Mouse (Mus musculus) left cerebral cortex, adult 2 months (tissue): ENCODE results near the gene Mief2. TPM values are rescaled to one million over a fixed set of nuclear protein-coding genes. Genes with fewer than 3 reads are reported as not detected.

ENCODE experiments used
- DNase-seq, 2 experiments: peaks; one replicate each; pipeline ENCODE4 v3.0.0; 2021 to 2022; ENCODE audit warnings: low spot score in 2 of 2, mixed read lengths in 1 of 2; ENCODE audit errors: extremely low spot score in 1 of 2
- H3K27ac ChIP-seq: fragments of 200-600 bp; 2 replicates; pipeline ENCODE4 v1.8.1; 2022
- H3K4me3 ChIP-seq: fragments of 200-600 bp; 2 replicates; pipeline ENCODE4 v1.8.1; 2022
- CTCF ChIP-seq: fragments of 200-600 bp; IDR thresholded peaks from 2 replicates; pipeline ENCODE4 v1.8.1; 2022; ENCODE audit warnings: antibody characterized with exemption, mild to moderate bottlenecking, moderate library complexity
- intact Hi-C: fragments of 180-260 bp; cut with DNase I; formaldehyde crosslinking; loops from one replicate; pipeline ENCODE4 v1.15.1; 2025
- microRNA-seq, 2 experiments: library from miRNA; unstranded; fragments of <30 nt; microRNA quantifications; one replicate each; pipeline ENCODE4 v1.2.0; 2021
- total RNA-seq, 2 experiments: library from RNA; stranded (reverse); gene quantifications; 2 replicates each; pipeline ENCODE4 v1.2.3; 2021

The Mief2 gene
- total RNA-seq, 2 experiments from 2014 or later, result 17.9 to 20.8 TPM

- Histone ChIP-seq H3K4me3 (no peak overlapping the region), H3K27ac (no peak overlapping the region)
- intact Hi-C loops, result no loop called here
- no peak for DNase-seq
- TF ChIP-seq CTCF, result no peak
Observed at GRCm38 (mm10) chr11:60770776-60771175, 42.6 kb downstream of the Mief2 start.

GRCm38 (mm10) chr11:60772161-60772560, 44.0 kb downstream of the Mief2 start:
- H3K4me3 ChIP-seq, result no peak overlapping the region
- intact Hi-C loops, result no loop called here
- H3K27ac ChIP-seq, result no peak overlapping the region
- no peak; the same call in 1 of the 2 replicates for TF ChIP-seq CTCF
- DNase-seq, result no peak

DNA sequence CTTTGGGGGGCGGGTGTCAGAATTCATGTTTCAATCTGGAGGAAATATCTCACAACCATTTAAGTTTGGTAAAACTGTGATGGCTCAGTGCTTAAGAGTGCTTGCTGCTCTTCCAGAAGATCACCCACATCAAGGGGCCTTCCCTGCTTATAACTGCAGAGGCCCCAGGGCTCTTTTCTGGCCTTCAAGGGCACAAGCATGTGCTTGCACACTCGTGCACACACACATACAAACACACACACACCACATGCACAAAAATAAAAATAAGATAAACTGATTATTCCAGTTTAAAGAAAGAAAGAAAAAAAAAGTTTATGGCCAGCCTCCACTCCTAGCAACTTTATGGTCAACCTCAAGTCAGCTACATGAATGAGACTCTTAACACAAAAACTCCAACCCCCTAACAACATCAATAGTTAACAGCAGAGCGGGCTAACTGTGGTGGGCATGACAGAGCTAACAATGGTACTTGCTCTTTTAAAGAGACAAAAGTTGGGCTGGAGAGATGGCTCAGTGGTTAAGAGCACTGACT, 46.0 kb downstream of the Mief2 start:
- H3K27ac ChIP-seq, result no peak overlapping the region
- no peak for DNase-seq
- no peak overlapping the region for H3K4me3 ChIP-seq
- TF ChIP-seq CTCF, result no peak
- intact Hi-C loops, result no loop called here

GRCm38 (mm10) chr11:60774841-60775240, 46.6 kb downstream of the Mief2 start:
- TF ChIP-seq CTCF, result no peak
- no peak for DNase-seq
- no peak overlapping the region for H3K4me3 ChIP-seq
- no peak overlapping the region for H3K27ac ChIP-seq
- intact Hi-C loops, result loop anchor here (5.0 kb wide), 1 partner anchor 78 kb away; the partner anchor contains the start of gene Llgl1

GRCm38 (mm10) chr11:60775578-60775977, 47.4 kb downstream of the Mief2 start:
- Histone ChIP-seq H3K4me3 (no peak overlapping the region), H3K27ac (no peak overlapping the region)
- intact Hi-C loops, result loop anchor here (5.0 kb wide), 1 partner anchor 78 kb away; the partner anchor contains the start of gene Llgl1
- DNase-seq, result no peak
- no peak for TF ChIP-seq CTCF

DNA sequence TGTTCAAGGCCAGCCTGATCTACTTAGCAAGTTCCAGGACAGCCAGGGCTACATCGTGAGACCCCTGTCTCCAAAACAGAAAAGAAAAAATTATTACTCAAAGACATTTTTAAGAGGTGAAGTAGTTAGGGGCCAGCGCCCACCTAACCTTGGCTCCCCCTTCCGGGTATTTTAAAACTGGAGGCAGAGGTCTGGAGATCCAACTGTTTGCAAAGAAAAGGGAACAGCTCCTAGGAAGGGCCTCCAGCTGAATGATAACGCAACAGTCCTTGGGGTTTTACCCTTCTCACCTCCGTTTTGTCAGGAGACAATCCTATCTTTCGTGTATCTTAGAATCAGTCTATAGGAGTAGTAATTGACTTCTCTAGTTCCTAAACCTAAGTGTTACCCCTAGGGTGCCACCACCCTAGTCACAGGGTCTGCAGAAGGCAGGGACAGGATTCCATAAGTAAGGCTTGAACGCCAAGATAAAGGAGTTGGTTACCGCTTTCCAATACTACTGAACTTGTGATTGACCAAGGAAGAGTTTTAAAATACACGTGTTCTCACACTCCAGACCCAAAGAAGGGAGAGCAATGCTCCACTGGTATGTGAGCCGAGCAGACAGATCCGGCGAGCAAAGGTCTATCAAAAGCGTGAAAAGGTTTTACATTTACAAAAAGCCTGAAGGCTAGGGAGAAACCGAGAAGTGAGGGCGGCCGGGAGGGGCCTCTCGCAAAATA, 48.1 kb downstream of the Mief2 start:
- Histone ChIP-seq H3K27ac (peak overlapping the region; percentile 95), H3K4me3 (peak overlapping the region; percentile 88)
- DNase-seq, result no peak
- intact Hi-C loops, result loop anchor here (2.0 to 5.0 kb wide), 2 partner anchors 79 to 103 kb away; partner anchors contain the start of genes Llgl1 and Tmem11
- no peak for TF ChIP-seq CTCF

DNA sequence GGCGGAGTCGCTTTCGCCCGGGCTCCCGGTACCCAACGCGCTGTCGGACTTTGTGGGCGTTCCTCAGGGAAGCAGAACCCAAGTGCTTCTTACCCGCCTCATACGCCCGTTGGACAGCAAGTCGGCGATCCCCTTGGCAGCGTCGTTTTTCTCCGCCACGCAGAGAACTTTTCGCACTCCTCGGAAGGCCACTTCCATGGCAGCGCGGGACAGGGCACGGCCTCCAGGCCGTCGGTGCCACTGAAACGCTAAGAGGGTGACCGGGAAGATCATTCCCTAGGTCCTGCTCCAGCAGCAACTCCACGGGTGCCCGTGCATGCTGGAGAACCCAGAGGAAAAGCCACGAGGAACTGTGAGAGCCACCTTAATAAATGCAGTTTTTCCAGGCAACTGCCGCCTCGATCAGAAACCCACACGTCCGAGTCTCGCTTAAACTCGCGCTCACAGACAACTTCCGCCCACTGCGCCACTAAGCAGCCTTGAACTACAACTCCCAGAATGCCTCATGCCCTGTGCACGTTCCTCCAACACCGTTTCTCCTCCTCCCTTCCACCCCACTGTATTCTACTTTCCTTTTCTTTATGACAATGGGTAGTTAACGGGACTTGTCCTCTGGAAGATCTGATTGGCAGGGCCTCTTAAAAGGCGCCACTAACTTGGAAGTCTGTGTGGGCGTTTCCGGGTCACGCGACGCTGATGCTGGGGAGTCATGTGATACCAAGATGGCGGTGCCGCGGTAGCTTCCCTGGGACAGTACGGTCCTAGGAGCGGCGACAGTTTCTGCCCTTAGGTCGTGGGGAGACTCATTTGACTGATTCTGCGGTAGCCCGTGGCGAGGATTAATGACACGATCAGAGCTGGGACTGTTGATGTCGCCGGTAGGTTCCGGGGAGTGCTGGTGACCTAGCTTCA, 48.9 kb downstream of the Mief2 start, which contains the start of the genes Top3a and Smcr8:
Gene Top3a, minus strand, starts transcription at position 537 of the 912 bp plus-strand sequence.
Gene Smcr8, plus strand, starts transcription at position 696 of the 912 bp plus-strand sequence.
- no peak for TF ChIP-seq CTCF
- intact Hi-C loops, result loop anchor here (1.0 to 5.0 kb wide), 3 partner anchors 53 to 102 kb away; partner anchors contain the start of genes Dhrs7b, Llgl1 and Tmem11
- H3K4me3 ChIP-seq, result peak within 1 kb of the TSS; percentile 88
- H3K27ac ChIP-seq, result peak within 1 kb of the TSS; percentile 95
- peak; percentile 79 to 83 for DNase-seq

- Histone ChIP-seq H3K27ac (peak overlapping the region; percentile 95), H3K4me3 (peak overlapping the region; percentile 88)
- intact Hi-C loops, result loop anchor here (1.0 to 5.0 kb wide), 3 partner anchors 52 to 101 kb away; partner anchors contain the start of genes Dhrs7b, Llgl1 and Tmem11
- no peak for TF ChIP-seq CTCF
- DNase-seq, result no peak
Observed at GRCm38 (mm10) chr11:60777801-60778370, 49.7 kb downstream of the Mief2 start.

GRCm38 (mm10) chr11:60779673-60780189, 51.5 kb downstream of the Mief2 start:
- no peak for DNase-seq
- intact Hi-C loops, result loop anchor here (5.0 kb wide), 1 partner anchor 82 kb away; the partner anchor contains the start of gene Llgl1
- no peak overlapping the region for H3K27ac ChIP-seq
- peak overlapping the region; percentile 33; the same call in 1 of the 2 replicates for H3K4me3 ChIP-seq
- no peak for TF ChIP-seq CTCF

Small RNA genes within 50 kb of the gene (microRNA-seq; reads per million reads assigned to microRNA genes)
- gene Mir5100, result 0.73 to 2.4 reads per million in 2 experiments

Other genes starting within 250 kb of the Mief2 start
- gene Alkbh5, start 192.0 kb upstream of the Mief2 start, total RNA-seq, result 10 to 100 TPM; 56.2 to 58.2 TPM
- 10 to 100 TPM; 37.8 to 37.9 TPM for gene Llgl1, start 28.7 kb upstream of the Mief2 start, total RNA-seq
- gene Flii, start 1.1 kb upstream of the Mief2 start, total RNA-seq, result 10 to 100 TPM; 65.0 to 65.3 TPM
- gene Top3a, start 49.0 kb downstream of the Mief2 start, total RNA-seq, result 1 to 10 TPM; 5.0 to 6.1 TPM
- gene Smcr8, start 49.1 kb downstream of the Mief2 start, total RNA-seq, result 10 to 100 TPM; 31.0 to 32.6 TPM
- 1 to 10 TPM; 2.2 to 3.1 TPM for gene Shmt1, start 83.3 kb downstream of the Mief2 start, total RNA-seq
- 10 to 100 TPM; 27.3 to 28.4 TPM for gene Dhrs7b, start 102.2 kb downstream of the Mief2 start, total RNA-seq
- 10 to 100 TPM; 28.8 to 31.0 TPM for gene Tmem11, start 150.9 kb downstream of the Mief2 start, total RNA-seq
- gene Natd1, start 186.4 kb downstream of the Mief2 start, total RNA-seq, result 10 to 100 TPM; 10.1 to 11.3 TPM
- gene Map2k3, start 203.6 kb downstream of the Mief2 start, total RNA-seq, result 10 to 100 TPM; 18.4 to 23.6 TPM